Mouse (Mus musculus): ENCODE results near the gene Akr1b7. TPM values are rescaled to one million over a fixed set of nuclear protein-coding genes. Genes with fewer than 3 reads are reported as not detected.

Akr1b7 gene
- total RNA-seq, 2 experiments from 2014 or later: not detected

GRCm38 (mm10) chr6:34439006-34439405, 26.9 kb downstream of the Akr1b7 start:
- DNase-seq: no peak

GRCm38 (mm10) chr6:34441556-34442257, 29.6 kb downstream of the Akr1b7 start:
- DNase-seq: no peak

- DNase-seq: no peak
These were observed 31.7 kb downstream of the Akr1b7 start for GRCm38 (mm10) chr6:34443791-34444190.

GRCm38 (mm10) chr6:34447961-34448360, 35.8 kb downstream of the Akr1b7 start:
- DNase-seq: peak; percentile 58 to 72

GRCm38 (mm10) chr6:34448696-34449095, 36.6 kb downstream of the Akr1b7 start:
- DNase-seq: no peak

GRCm38 (mm10) chr6:34452963-34453770, 41.0 kb downstream of the Akr1b7 start:
- DNase-seq: no peak

- no peak for DNase-seq
These were observed 47.3 kb downstream of the Akr1b7 start for GRCm38 (mm10) chr6:34459456-34459855.

GRCm38 (mm10) chr6:34460651-34461050, 48.5 kb downstream of the Akr1b7 start:
- DNase-seq: no peak

- DNase-seq: no peak
These were observed 51.4 kb downstream of the Akr1b7 start for GRCm38 (mm10) chr6:34463582-34463981.

GRCm38 (mm10) chr6:34471434-34472110, 59.4 kb downstream of the Akr1b7 start:
- DNase-seq: no peak

Other genes with a start within 250 kb of the Akr1b7 start
- gene Slc35b4, start 235.2 kb upstream of the Akr1b7 start, total RNA-seq (2021): 10 to 100 TPM; 57.8 to 61.0 TPM
- gene Akr1b3, start 94.9 kb upstream of the Akr1b7 start, total RNA-seq (2021): 10 to 100 TPM; 34.6 to 45.8 TPM
- under 1 TPM; 0.42 to 0.56 TPM for gene Akr1b8, start 58.2 kb upstream of the Akr1b7 start, total RNA-seq (2021)
- 10 to 100 TPM; 24.8 to 25.1 TPM for gene Akr1b10, start 28.1 kb upstream of the Akr1b7 start, total RNA-seq (2021)
- 10 to 100 TPM; 65.7 to 69.3 TPM for gene Bpgm, start 63.9 kb downstream of the Akr1b7 start, total RNA-seq (2021)
- 10 to 100 TPM; 34.0 to 40.7 TPM for gene Cald1, start 186.2 kb downstream of the Akr1b7 start, total RNA-seq (2021)